In the genomic region with DNA sequence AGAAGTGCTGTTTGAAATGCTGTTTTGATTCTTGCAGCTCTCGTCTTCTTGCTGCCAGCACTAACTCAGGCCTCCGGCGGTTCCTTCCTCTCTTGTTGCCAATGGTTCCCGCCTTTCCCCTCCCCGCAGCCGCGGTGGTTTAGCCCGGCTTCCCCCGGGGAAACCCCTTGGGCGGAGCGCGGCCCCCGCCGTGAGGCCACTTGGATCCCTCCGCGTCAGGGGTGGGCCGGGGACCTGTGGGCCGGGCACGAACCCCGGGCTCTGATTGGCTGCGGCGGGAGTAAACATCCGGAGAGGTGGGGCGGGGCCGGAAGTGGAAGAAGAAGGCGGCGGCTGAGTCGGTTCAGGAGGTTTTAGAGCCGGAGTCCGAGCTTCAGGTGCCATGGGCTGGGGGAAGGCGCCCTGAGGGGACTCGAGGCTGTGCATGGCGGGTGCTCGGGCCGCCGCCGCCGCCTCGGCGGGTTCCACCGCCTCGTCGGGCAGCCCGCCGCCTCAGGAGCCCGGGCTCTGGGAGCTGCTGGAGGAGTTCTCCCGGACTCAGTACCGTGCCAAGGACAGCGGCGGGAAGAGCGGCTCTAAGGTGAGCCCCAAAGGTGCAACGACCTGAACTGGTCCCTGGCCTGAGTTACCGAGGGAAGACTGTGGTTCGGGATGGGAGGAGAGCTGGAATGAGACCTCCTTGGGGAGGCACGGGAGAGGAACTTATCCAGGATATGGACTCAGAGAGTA, we compare ENCODE assay signal across 8 mouse cellular contexts. TPM values are rescaled to one million over a fixed set of nuclear protein-coding genes. Genes with fewer than 3 reads are reported as not detected.
DNase-seq lines count a peak whose midpoint lies in the region; ATAC-seq lines count a peak whose summit lies in the region.

TSS of gene Mtmr14 (plus strand) at position 302 of the 729 bp plus-strand sequence.

- H3K9me3 ChIP-seq in hindbrain, embryonic 15.5 days, result no peaks in the 10 kb centered on the region

- peak; percentile 98 for ATAC-seq in hindbrain, embryonic 15.5 days (ENCODE audit: low FRiP score, low read depth)

- peaks cover 20% of the 10 kb centered on the region for H3K4me1 ChIP-seq in hindbrain, embryonic 15.5 days (replicated peaks)

- H3K9ac ChIP-seq in hindbrain, embryonic 15.5 days, result peak within 1 kb of the TSS; percentile 77

- H3K36me3 ChIP-seq in hindbrain, embryonic 15.5 days, result peaks cover 9% of the 10 kb centered on the region; the same call in 1 of the 2 replicates

- under 1% methylated on average over 54 of the region's 55 CpGs for WGBS in hindbrain, embryonic 15.5 days

- peak within 1 kb of the TSS; percentile 80 for H3K27ac ChIP-seq in hindbrain, embryonic 15.5 days (replicated peaks)

- DNase-seq in T-cell, adult 2 months (ENCODE audit: low spot score), result peak; percentile 100
- DNase-seq in cerebellum, postnatal 36 days, result peak; percentile 98 to 99
- DNase-seq in frontal cortex, postnatal 36 days (ENCODE audit: low spot score in 2 of 2), result peak; percentile 98 to 99
- DNase-seq in left cerebral cortex, adult 11 months (ENCODE audit: low spot score), result peak; percentile 97
- peak; percentile 99 for DNase-seq in lung, postnatal 4 days
- peak; percentile 96 for DNase-seq in retina, postnatal 7 days (ENCODE audit: low read depth, low spot score)
- peak; percentile 99 for DNase-seq in urinary bladder, adult 2 months (ENCODE audit: low spot score)

- H3K27me3 ChIP-seq in hindbrain, embryonic 15.5 days, result no peaks in the 10 kb centered on the region

- H3K4me2 ChIP-seq in hindbrain, embryonic 15.5 days, result peak within 1 kb of the TSS; percentile 94

- peak within 1 kb of the TSS; percentile 94 for H3K4me3 ChIP-seq in hindbrain, embryonic 15.5 days

RNA-seq across cellular contexts. Expression of gene Mtmr14, which starts in this region (rescaled TPM):
- 35.7 and 41.0 TPM in 2 replicates for polyA plus RNA-seq in hindbrain, embryonic 15.5 days (2015; fragmentation: Nextera tagmentation; extraction: Ambion mirVana)
- 22.5 and 26.5 TPM in 2 replicates for polyA plus RNA-seq in urinary bladder, adult 2 months (2012; rRNA removed)

Comparison
In these comparisons a context has a peak if more than half of its experiments do, and no peak if none do; other contexts are left out.
1. Peak in every context shown above with its lines: DNase-seq, ATAC-seq, H3K4me3 ChIP-seq and H3K27ac ChIP-seq.